Mouse (Mus musculus): ENCODE data around the gene Susd1. TPM values are rescaled to one million over a fixed set of nuclear protein-coding genes. Genes with fewer than 3 reads are reported as not detected.

The Susd1 gene
- polyA plus RNA-seq, 2 experiments = 5.8 to 18.1 TPM

DNA sequence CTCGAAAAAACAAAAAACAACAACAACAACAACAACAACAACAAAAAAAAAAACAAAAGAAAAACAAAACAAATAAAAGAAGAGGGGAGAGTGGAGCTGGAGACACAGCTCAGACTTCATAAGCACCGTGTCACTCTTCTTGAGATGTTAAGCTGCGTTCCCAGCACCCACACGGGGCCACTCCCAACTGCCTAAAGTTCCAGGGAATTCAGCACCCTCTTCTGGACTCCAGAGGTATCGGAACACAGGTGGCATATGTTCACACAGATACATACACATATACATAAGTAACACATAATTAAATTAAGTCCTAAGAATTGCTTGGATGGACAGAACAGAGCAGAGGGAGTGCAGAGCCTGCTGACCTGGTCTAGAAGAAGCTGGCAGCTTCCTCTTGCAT lies 25.0 kb downstream of the Susd1 start:
- DNase-seq (ENCODE audit: low read depth in 3 of 3, low spot score in 3 of 3) = no peak
- TF ChIP-seq EP300 (IDR thresholded peaks at IDR 0.05; ENCODE audit: low read depth) = no peak
- TF ChIP-seq CTCF (IDR thresholded peaks at IDR 0.05; ENCODE audit: low read depth) = no peak
- ATAC-seq (ENCODE audit: insufficient read depth) = no peak
- Histone ChIP-seq H3K27me3 (ENCODE audit: control insufficient read depth, insufficient read depth, low read length) (no peaks in the 10 kb centered on the region), H3K27ac (no peak overlapping the region), H3K9ac (replicated peaks) (no peak overlapping the region), H3K4me1 (replicated peaks; ENCODE audit: control insufficient read depth in 2 of 2, insufficient read depth in 2 of 2, low read length in 1 of 2) (no peaks in the 10 kb centered on the region), H3K4me2 (ENCODE audit: low read depth) (no peak overlapping the region), H3K9me3 (ENCODE audit: control insufficient read depth, low read length) (no peaks in the 10 kb centered on the region), H3K36me3 (replicated peaks; ENCODE audit: control insufficient read depth, insufficient read depth, low read depth) (peaks cover 4% of the 10 kb centered on the region), H3K4me3 (ENCODE audit: insufficient read depth in 1 of 2, low read depth in 2 of 2, low read length in 2 of 2) (no peak overlapping the region)
- WGBS (ENCODE audit: insufficient replicate concordance) = 78% methylated on average over 5 of the region's 5 CpGs

- Histone ChIP-seq H3K27me3 (ENCODE audit: control insufficient read depth, insufficient read depth, low read length) (no peaks in the 10 kb centered on the region), H3K4me2 (ENCODE audit: low read depth) (no peak overlapping the region), H3K9ac (replicated peaks) (no peak overlapping the region), H3K4me3 (ENCODE audit: insufficient read depth in 1 of 2, low read depth in 2 of 2, low read length in 2 of 2) (no peak overlapping the region), H3K9me3 (ENCODE audit: control insufficient read depth, low read length) (no peaks in the 10 kb centered on the region), H3K36me3 (replicated peaks; ENCODE audit: control insufficient read depth, insufficient read depth, low read depth) (peaks cover 7% of the 10 kb centered on the region), H3K4me1 (replicated peaks; ENCODE audit: control insufficient read depth in 2 of 2, insufficient read depth in 2 of 2, low read length in 1 of 2) (no peaks in the 10 kb centered on the region), H3K27ac (no peak overlapping the region)
- WGBS (ENCODE audit: insufficient replicate concordance) = 84% methylated on average over 9 of the region's 9 CpGs
- ATAC-seq (ENCODE audit: insufficient read depth) (no peak), DNase-seq (ENCODE audit: low read depth in 3 of 3, low spot score in 3 of 3) (no peak)
- no peak for TF ChIP-seq EP300 (IDR thresholded peaks at IDR 0.05; ENCODE audit: low read depth)
- no peak for TF ChIP-seq CTCF (IDR thresholded peaks at IDR 0.05; ENCODE audit: low read depth)
These were observed 27.3 kb downstream of the Susd1 start for GRCm38 (mm10) chr4:59411153-59411552.

DNA sequence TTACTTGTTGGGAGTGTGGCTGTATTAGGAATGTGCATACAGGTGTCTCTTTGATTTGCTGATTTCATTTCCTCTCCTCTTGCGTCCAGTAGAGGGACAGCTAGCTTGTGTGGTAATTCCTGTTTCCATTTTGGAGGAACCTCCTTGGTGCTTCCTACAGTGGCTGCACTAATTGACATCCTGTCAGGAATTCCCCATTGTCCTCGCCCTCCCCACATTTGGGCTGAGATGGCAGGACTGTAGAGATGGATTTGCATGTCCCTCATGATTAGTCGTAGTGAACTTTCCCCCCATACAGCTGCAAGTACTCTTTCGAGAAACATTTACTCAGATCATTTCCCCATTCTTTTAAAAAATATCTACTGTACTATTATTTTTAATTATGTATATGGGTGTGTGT lies 30.7 kb downstream of the Susd1 start:
- Histone ChIP-seq H3K4me3 (ENCODE audit: insufficient read depth in 1 of 2, low read depth in 2 of 2, low read length in 2 of 2) (no peak overlapping the region), H3K4me1 (replicated peaks; ENCODE audit: control insufficient read depth in 2 of 2, insufficient read depth in 2 of 2, low read length in 1 of 2) (no peaks in the 10 kb centered on the region), H3K36me3 (replicated peaks; ENCODE audit: control insufficient read depth, insufficient read depth, low read depth) (peaks cover 7% of the 10 kb centered on the region), H3K9ac (replicated peaks) (no peak overlapping the region), H3K4me2 (ENCODE audit: low read depth) (no peak overlapping the region), H3K9me3 (ENCODE audit: control insufficient read depth, low read length) (no peaks in the 10 kb centered on the region), H3K27me3 (ENCODE audit: control insufficient read depth, insufficient read depth, low read length) (no peaks in the 10 kb centered on the region), H3K27ac (no peak overlapping the region)
- 72% methylated on average over 4 of the region's 4 CpGs for WGBS (ENCODE audit: insufficient replicate concordance)
- no peak for TF ChIP-seq EP300 (IDR thresholded peaks at IDR 0.05; ENCODE audit: low read depth)
- TF ChIP-seq CTCF (IDR thresholded peaks at IDR 0.05; ENCODE audit: low read depth) = no peak
- DNase-seq (ENCODE audit: low read depth in 3 of 3, low spot score in 3 of 3) = no peak
- ATAC-seq (ENCODE audit: insufficient read depth) = no peak

DNA sequence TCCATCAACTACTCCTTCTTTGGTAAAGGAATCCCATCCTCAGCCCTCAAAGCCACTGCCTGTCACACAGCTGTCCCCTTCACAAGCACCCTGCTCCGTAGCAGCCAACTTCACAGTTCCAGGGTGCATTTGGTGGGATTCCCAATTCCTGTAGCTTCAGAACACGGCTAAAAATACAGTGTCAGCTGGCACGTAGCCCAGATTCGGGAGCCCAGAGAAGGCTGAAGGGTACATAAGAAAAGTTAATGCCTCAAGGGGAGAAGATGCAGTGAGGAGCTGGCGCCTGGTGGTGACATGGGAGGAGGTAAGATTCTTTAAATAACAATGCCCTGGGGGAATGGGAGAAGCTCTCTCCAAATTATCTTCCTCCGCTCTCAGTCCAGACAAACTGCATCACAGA lies 34.1 kb downstream of the Susd1 start:
- WGBS (ENCODE audit: insufficient replicate concordance) = 73% methylated on average over 6 of the region's 6 CpGs
- H3K4me2 ChIP-seq (ENCODE audit: low read depth) = no peak overlapping the region

GRCm38 (mm10) chr4:59400931-59401330 lies 37.5 kb downstream of the Susd1 start:
- H3K27me3 ChIP-seq (ENCODE audit: control insufficient read depth, insufficient read depth, low read length) = no peaks in the 10 kb centered on the region
- no peak overlapping the region for H3K4me2 ChIP-seq (ENCODE audit: low read depth)
- WGBS (ENCODE audit: insufficient replicate concordance) = 85% methylated on average over 10 of the region's 10 CpGs
- peaks cover 2% of the 10 kb centered on the region for H3K36me3 ChIP-seq (replicated peaks; ENCODE audit: control insufficient read depth, insufficient read depth, low read depth)
- no peak overlapping the region for H3K27ac ChIP-seq
- DNase-seq (ENCODE audit: low read depth in 3 of 3, low spot score in 3 of 3) (no peak), ATAC-seq (ENCODE audit: insufficient read depth) (no peak)
- no peak overlapping the region for H3K4me3 ChIP-seq (ENCODE audit: insufficient read depth in 1 of 2, low read depth in 2 of 2, low read length in 2 of 2)
- H3K4me1 ChIP-seq (replicated peaks; ENCODE audit: control insufficient read depth in 2 of 2, insufficient read depth in 2 of 2, low read length in 1 of 2) = no peaks in the 10 kb centered on the region
- H3K9me3 ChIP-seq (ENCODE audit: control insufficient read depth, low read length) = no peaks in the 10 kb centered on the region
- H3K9ac ChIP-seq (replicated peaks) = no peak overlapping the region
- TF ChIP-seq CTCF (IDR thresholded peaks at IDR 0.05; ENCODE audit: low read depth) = no peak
- no peak for TF ChIP-seq EP300 (IDR thresholded peaks at IDR 0.05; ENCODE audit: low read depth)

More for the DNA sequence above, 34.1 kb downstream of the Susd1 start:
- TF ChIP-seq EP300 (IDR thresholded peaks at IDR 0.05; ENCODE audit: low read depth) (no peak), CTCF (IDR thresholded peaks at IDR 0.05; ENCODE audit: low read depth) (no peak)
- Histone ChIP-seq H3K27ac (no peak overlapping the region), H3K4me1 (replicated peaks; ENCODE audit: control insufficient read depth in 2 of 2, insufficient read depth in 2 of 2, low read length in 1 of 2) (no peaks in the 10 kb centered on the region), H3K36me3 (replicated peaks; ENCODE audit: control insufficient read depth, insufficient read depth, low read depth) (peaks cover 7% of the 10 kb centered on the region), H3K27me3 (ENCODE audit: control insufficient read depth, insufficient read depth, low read length) (no peaks in the 10 kb centered on the region), H3K4me3 (ENCODE audit: insufficient read depth in 1 of 2, low read depth in 2 of 2, low read length in 2 of 2) (no peak overlapping the region), H3K9ac (replicated peaks) (no peak overlapping the region), H3K9me3 (ENCODE audit: control insufficient read depth, low read length) (no peaks in the 10 kb centered on the region)
- DNase-seq (ENCODE audit: low read depth in 3 of 3, low spot score in 3 of 3) = no peak
- no peak for ATAC-seq (ENCODE audit: insufficient read depth)

Measured in liver, embryonic 14.5 days (tissue).